In the genomic region with DNA sequence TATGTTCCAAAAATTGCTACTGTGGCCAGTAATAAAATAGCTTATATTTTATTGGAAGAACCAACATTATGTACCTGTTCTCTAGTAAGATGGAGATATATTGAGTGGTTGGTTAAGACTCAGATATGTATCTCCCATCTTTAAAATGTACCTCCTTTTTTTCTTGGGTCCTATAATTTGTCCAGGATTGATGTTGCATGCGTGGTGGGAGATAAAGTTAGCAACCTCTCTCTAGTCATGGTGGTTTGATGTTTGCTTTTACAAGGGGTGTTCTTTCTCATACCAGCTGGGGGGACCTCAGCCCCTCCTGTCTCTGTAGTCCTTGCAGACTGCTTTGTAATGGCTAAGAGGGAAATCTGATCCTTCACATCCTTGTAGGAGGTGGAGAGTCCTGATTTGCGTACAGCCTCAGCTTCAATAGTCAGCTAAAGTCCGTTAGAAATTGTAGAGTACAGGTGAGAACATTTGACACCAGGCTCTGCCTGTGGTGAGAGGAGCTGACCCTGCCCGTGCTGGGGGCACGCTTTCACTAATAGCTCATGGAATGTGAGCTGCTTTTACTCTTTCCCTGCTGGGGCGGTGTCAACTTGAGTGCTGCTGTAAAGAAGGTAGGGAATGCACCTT, we compare ENCODE assay signal across 16 mouse cellular contexts. TPM values are rescaled to one million over a fixed set of nuclear protein-coding genes. Genes with fewer than 3 reads are reported as not detected.
DNase-seq lines count a peak whose midpoint lies in the region; ATAC-seq and TF ChIP-seq lines count a peak whose summit lies in the region.
"Had no signal": no experiment of that assay in that cellular context is flagged by ENCODE, and none has a peak within 500 bp of the region (broad histone marks: within the 10 kb centered on the region; RNA-seq: fewer than 3 reads in every experiment).

No protein-coding gene starts in this region.

- WGBS in forebrain, embryonic 11.5 days: 16% methylated on average over 6 of the region's 6 CpGs
- 30% methylated on average over 6 of the region's 6 CpGs for WGBS in forebrain, postnatal 0 days
- 22% methylated on average over 6 of the region's 6 CpGs for WGBS in lung, embryonic 14.5 days
- 11% methylated on average over 6 of the region's 6 CpGs for WGBS in embryonic facial prominence, embryonic 13.5 days
- 10% methylated on average over 6 of the region's 6 CpGs for WGBS in limb, embryonic 12.5 days
- 18% methylated on average over 6 of the region's 6 CpGs for WGBS in midbrain, embryonic 13.5 days

- H3K4me3 ChIP-seq in forebrain, embryonic 11.5 days (ENCODE audit: low read depth, low read length): no peak overlapping the region
- H3K4me3 ChIP-seq in forebrain, postnatal 0 days (ENCODE audit: low read depth, low read length): no peak overlapping the region
- H3K4me3 ChIP-seq in lung, embryonic 14.5 days (ENCODE audit: low read depth, low read length): no peak overlapping the region
- no peak overlapping the region for H3K4me3 ChIP-seq in embryonic facial prominence, embryonic 13.5 days
- no peak overlapping the region for H3K4me3 ChIP-seq in limb, embryonic 12.5 days (replicated peaks)
- no peak overlapping the region for H3K4me3 ChIP-seq in midbrain, embryonic 13.5 days (replicated peaks)
- H3K4me3 ChIP-seq: erythroblast, embryonic 14.5 days; heart, embryonic 15.5 days; hindbrain, embryonic 15.5 days had no signal

- no peaks in the 10 kb centered on the region for H3K36me3 ChIP-seq in forebrain, embryonic 11.5 days (ENCODE audit: control insufficient read depth, insufficient read depth, low read length)
- H3K36me3 ChIP-seq in forebrain, postnatal 0 days (ENCODE audit: insufficient read depth): no peaks in the 10 kb centered on the region
- H3K36me3 ChIP-seq in lung, embryonic 14.5 days (ENCODE audit: insufficient read depth): no peaks in the 10 kb centered on the region
- H3K36me3 ChIP-seq in embryonic facial prominence, embryonic 13.5 days: no peaks in the 10 kb centered on the region
- no peaks in the 10 kb centered on the region for H3K36me3 ChIP-seq in limb, embryonic 12.5 days
- no peaks in the 10 kb centered on the region for H3K36me3 ChIP-seq in midbrain, embryonic 13.5 days
- H3K36me3 ChIP-seq: heart, embryonic 15.5 days; hindbrain, embryonic 15.5 days had no signal

- TF ChIP-seq CTCF in forebrain, postnatal 0 days (IDR thresholded peaks at IDR 0.05; ENCODE audit: low read depth): no peak
- no peak for TF ChIP-seq CTCF in lung, embryonic 14.5 days (IDR thresholded peaks at IDR 0.05; ENCODE audit: low read depth)

- no peak for DNase-seq in forebrain, embryonic 11.5 days (ENCODE audit: low spot score)
- DNase-seq in forebrain, postnatal 0 days: no peak
- no peak for DNase-seq in lung, embryonic 14.5 days
- DNase-seq in lung, postnatal 36 days: no peak
- no peak for DNase-seq in spleen, postnatal 10 days (ENCODE audit: low spot score in 2 of 2)
- DNase-seq: adrenal gland, adult 8-10 months; gastrocnemius, postnatal 25 days; midbrain, embryonic 14.5 days; right cerebral cortex, postnatal 4 days had no signal

- no peak overlapping the region for H3K9ac ChIP-seq in forebrain, embryonic 11.5 days (ENCODE audit: low read length)
- H3K9ac ChIP-seq in forebrain, postnatal 0 days: no peak overlapping the region
- no peak overlapping the region for H3K9ac ChIP-seq in lung, embryonic 14.5 days
- no peak overlapping the region for H3K9ac ChIP-seq in embryonic facial prominence, embryonic 13.5 days
- no peak overlapping the region for H3K9ac ChIP-seq in limb, embryonic 12.5 days (replicated peaks)
- no peak overlapping the region for H3K9ac ChIP-seq in midbrain, embryonic 13.5 days (replicated peaks)
- H3K9ac ChIP-seq: heart, embryonic 15.5 days; hindbrain, embryonic 15.5 days had no signal

- H3K4me2 ChIP-seq in forebrain, embryonic 11.5 days (ENCODE audit: low read depth, low read length, severe bottlenecking): no peak overlapping the region
- no peak overlapping the region for H3K4me2 ChIP-seq in forebrain, postnatal 0 days (ENCODE audit: low read depth)
- no peak overlapping the region for H3K4me2 ChIP-seq in lung, embryonic 14.5 days
- 0 out of 2 replicates have a peak overlapping the region, but pooled peaks have one; percentile 1 for H3K4me2 ChIP-seq in embryonic facial prominence, embryonic 13.5 days
- H3K4me2 ChIP-seq in limb, embryonic 12.5 days: peak overlapping the region; percentile 39
- H3K4me2 ChIP-seq in midbrain, embryonic 13.5 days (replicated peaks): no peak overlapping the region
- H3K4me2 ChIP-seq: heart, embryonic 15.5 days; hindbrain, embryonic 15.5 days had no signal

- 0 out of 2 replicates have a peak, but pooled peaks cover 3% of the 10 kb centered on the region for H3K4me1 ChIP-seq in forebrain, embryonic 11.5 days (replicated peaks; ENCODE audit: control insufficient read depth, insufficient read depth, low read length)
- no peaks in the 10 kb centered on the region for H3K4me1 ChIP-seq in forebrain, postnatal 0 days (ENCODE audit: insufficient read depth)
- H3K4me1 ChIP-seq in lung, embryonic 14.5 days (ENCODE audit: insufficient read depth): peaks cover 5% of the 10 kb centered on the region; the same call in 1 of the 2 replicates
- peaks cover 12% of the 10 kb centered on the region for H3K4me1 ChIP-seq in embryonic facial prominence, embryonic 13.5 days
- H3K4me1 ChIP-seq in limb, embryonic 12.5 days (replicated peaks): peaks cover 15% of the 10 kb centered on the region
- H3K4me1 ChIP-seq in midbrain, embryonic 13.5 days (replicated peaks): peaks cover 3% of the 10 kb centered on the region; the same call in 1 of the 2 replicates
- H3K4me1 ChIP-seq: hindbrain, embryonic 15.5 days had no signal

- no peaks in the 10 kb centered on the region for H3K27me3 ChIP-seq in forebrain, embryonic 11.5 days (ENCODE audit: control insufficient read depth, insufficient read depth, low read length)
- no peaks in the 10 kb centered on the region for H3K27me3 ChIP-seq in forebrain, postnatal 0 days (ENCODE audit: insufficient read depth, low read length)
- no peaks in the 10 kb centered on the region for H3K27me3 ChIP-seq in lung, embryonic 14.5 days (ENCODE audit: insufficient read depth, low read length)
- H3K27me3 ChIP-seq in embryonic facial prominence, embryonic 13.5 days: no peaks in the 10 kb centered on the region
- H3K27me3 ChIP-seq in limb, embryonic 12.5 days: no peaks in the 10 kb centered on the region
- no peaks in the 10 kb centered on the region for H3K27me3 ChIP-seq in midbrain, embryonic 13.5 days
- H3K27me3 ChIP-seq: heart, embryonic 15.5 days; hindbrain, embryonic 15.5 days had no signal

- H3K9me3 ChIP-seq in forebrain, embryonic 11.5 days (ENCODE audit: control insufficient read depth, low read length): no peaks in the 10 kb centered on the region
- no peaks in the 10 kb centered on the region for H3K9me3 ChIP-seq in forebrain, postnatal 0 days (ENCODE audit: low read length)
- no peaks in the 10 kb centered on the region for H3K9me3 ChIP-seq in lung, embryonic 14.5 days (ENCODE audit: low read depth, low read length)
- H3K9me3 ChIP-seq in embryonic facial prominence, embryonic 13.5 days: no peaks in the 10 kb centered on the region
- no peaks in the 10 kb centered on the region for H3K9me3 ChIP-seq in limb, embryonic 12.5 days
- no peaks in the 10 kb centered on the region for H3K9me3 ChIP-seq in midbrain, embryonic 13.5 days
- H3K9me3 ChIP-seq: heart, embryonic 15.5 days; hindbrain, embryonic 15.5 days had no signal

- peak; percentile 31; the same call in 1 of the 2 replicates for ATAC-seq in forebrain, embryonic 11.5 days (replicated peaks; ENCODE audit: low FRiP score)
- no peak for ATAC-seq in forebrain, postnatal 0 days
- ATAC-seq in lung, embryonic 14.5 days (ENCODE audit: insufficient read depth): peak; percentile 50; the same call in 1 of the 2 replicates
- 0 out of 2 replicates have a peak, but pooled peaks have one; percentile 43 for ATAC-seq in embryonic facial prominence, embryonic 13.5 days (ENCODE audit: insufficient number of reproducible peaks, insufficient read depth, low FRiP score, low TSS enrichment, low read depth)
- ATAC-seq in limb, embryonic 12.5 days (ENCODE audit: insufficient number of reproducible peaks, insufficient read depth, low FRiP score, low TSS enrichment, low read depth): peak; percentile 49; the same call in 1 of the 2 replicates
- ATAC-seq in midbrain, embryonic 13.5 days: no peak

- H3K27ac ChIP-seq in forebrain, embryonic 11.5 days (ENCODE audit: low read depth, low read length): no peak overlapping the region
- no peak overlapping the region for H3K27ac ChIP-seq in forebrain, postnatal 0 days (ENCODE audit: low read depth, low read length)
- no peak overlapping the region for H3K27ac ChIP-seq in lung, embryonic 14.5 days (ENCODE audit: low read depth)
- no peak overlapping the region for H3K27ac ChIP-seq in embryonic facial prominence, embryonic 13.5 days
- H3K27ac ChIP-seq in limb, embryonic 12.5 days: peak overlapping the region; percentile 41; the same call in 1 of the 2 replicates
- H3K27ac ChIP-seq in midbrain, embryonic 13.5 days: no peak overlapping the region
- H3K27ac ChIP-seq: heart, embryonic 15.5 days; hindbrain, embryonic 15.5 days had no signal

RNA-seq across cellular contexts. Expression of a gene that starts 21.2 kb away (rescaled TPM):
- polyA plus RNA-seq in forebrain, embryonic 11.5 days (2014; fragmentation: Nextera tagmentation; extraction: Ambion mirVana): 0.85 and 1.7 TPM in 2 replicates
- total RNA-seq in forebrain, postnatal 0 days (2014; rRNA removed): not detected in 2 replicates
- 0.08 and 0.24 TPM in 2 replicates for polyA plus RNA-seq in forebrain, postnatal 0 days (2015; fragmentation: Nextera tagmentation; extraction: Ambion mirVana)
- 0.80 and 0.84 TPM in 2 replicates for polyA plus RNA-seq in lung, embryonic 14.5 days (2014; fragmentation: Nextera tagmentation; extraction: Ambion mirVana)
- polyA plus RNA-seq in embryonic facial prominence, embryonic 13.5 days (2015; fragmentation: Nextera tagmentation; extraction: Ambion mirVana): 1.7 and 2.4 TPM in 2 replicates
- 1.1 and 1.3 TPM in 2 replicates for polyA plus RNA-seq in limb, embryonic 12.5 days (2016; fragmentation: Nextera tagmentation; extraction: Ambion mirVana)
- polyA plus RNA-seq in midbrain, embryonic 13.5 days (2015; fragmentation: Nextera tagmentation; extraction: Ambion mirVana): 0.82 and 1.2 TPM in 2 replicates
- total RNA-seq: gastrocnemius, postnatal 25 days; left cerebral cortex, adult 18-20 months had no signal
- polyA plus RNA-seq: erythroblast, embryonic 14.5 days had no signal

Comparison
In these comparisons a context has a peak if more than half of its experiments do, and no peak if none do; other contexts are left out.
1. ATAC-seq: peak in forebrain, embryonic 11.5 days (single experiment), lung, embryonic 14.5 days (single experiment), embryonic facial prominence, embryonic 13.5 days (single experiment) and limb, embryonic 12.5 days (single experiment); none in forebrain, postnatal 0 days (single experiment) and midbrain, embryonic 13.5 days (single experiment).
2. H3K4me2 ChIP-seq: peak in embryonic facial prominence, embryonic 13.5 days (single experiment) and limb, embryonic 12.5 days (single experiment); none in forebrain, embryonic 11.5 days (single experiment), forebrain, postnatal 0 days (single experiment), lung, embryonic 14.5 days (single experiment) and midbrain, embryonic 13.5 days (single experiment).